ENCODE assay signal across 15 mouse cellular contexts in genomic region chr12:31306075-31306675, GRCm38 (mm10). TPM values are rescaled to one million over a fixed set of nuclear protein-coding genes. Genes with fewer than 3 reads are reported as not detected.
DNase-seq lines count a peak whose midpoint lies in the region; ATAC-seq and TF ChIP-seq lines count a peak whose summit lies in the region.
"Had no signal": no experiment of that assay in that cellular context is flagged by ENCODE, and none has a peak within 500 bp of the region (broad histone marks: within the 10 kb centered on the region; RNA-seq: fewer than 3 reads in every experiment).

No protein-coding gene starts in this region.

- no peak for ATAC-seq in heart, embryonic 13.5 days (ENCODE audit: extremely low read depth, insufficient number of reproducible peaks, low FRiP score, low TSS enrichment)
- ATAC-seq in lung, postnatal 0 days: no peak
- ATAC-seq: intestine, postnatal 0 days had no signal

- peak; percentile 41 to 42 for DNase-seq in cerebellum, postnatal 10 days
- no peak for DNase-seq in cerebellum, adult 2 months
- no peak for DNase-seq in heart, postnatal 4 days
- peak; percentile 30 for DNase-seq in lung, postnatal 14 days
- DNase-seq in lung, postnatal 0 days (ENCODE audit: low spot score): no peak
- peak; percentile 65 for DNase-seq in brain, adult 2 months (ENCODE audit: low read depth, low spot score)
- no peak for DNase-seq in thymus, postnatal 0 days (ENCODE audit: low spot score)
- DNase-seq: thymus, postnatal 36 days had no signal

- H3K27me3 ChIP-seq in cerebellum, adult 2 months (ENCODE audit: control insufficient read depth, insufficient read depth, low read length): no peaks in the 10 kb centered on the region
- no peaks in the 10 kb centered on the region for H3K27me3 ChIP-seq in heart, embryonic 13.5 days (replicated peaks)
- H3K27me3 ChIP-seq in lung, postnatal 0 days (replicated peaks; ENCODE audit: insufficient read depth, low read length): no peaks in the 10 kb centered on the region
- H3K27me3 ChIP-seq: embryonic facial prominence, embryonic 13.5 days; midbrain, embryonic 12.5 days; neural tube, embryonic 12.5 days had no signal

- no peak overlapping the region for H3K9ac ChIP-seq in heart, embryonic 13.5 days
- no peak overlapping the region for H3K9ac ChIP-seq in lung, postnatal 0 days (replicated peaks; ENCODE audit: low read depth)
- H3K9ac ChIP-seq: embryonic facial prominence, embryonic 13.5 days; midbrain, embryonic 12.5 days; neural tube, embryonic 12.5 days had no signal

- TF ChIP-seq CTCF in cerebellum, adult 2 months (IDR thresholded peaks at IDR 0.05; ENCODE audit: borderline replicate concordance, insufficient read depth, low read depth, low read length): no peak
- no peak for TF ChIP-seq CTCF in lung, postnatal 0 days (IDR thresholded peaks at IDR 0.05)

- no peaks in the 10 kb centered on the region for H3K9me3 ChIP-seq in heart, embryonic 13.5 days
- no peaks in the 10 kb centered on the region for H3K9me3 ChIP-seq in lung, postnatal 0 days (ENCODE audit: low read length)
- H3K9me3 ChIP-seq: embryonic facial prominence, embryonic 13.5 days; hindbrain, embryonic 10.5 days; midbrain, embryonic 12.5 days; neural tube, embryonic 12.5 days had no signal

- H3K4me3 ChIP-seq in cerebellum, adult 2 months (replicated peaks; ENCODE audit: insufficient read depth, low read depth, low read length): no peak overlapping the region
- H3K4me3 ChIP-seq in heart, embryonic 13.5 days: no peak overlapping the region
- no peak overlapping the region for H3K4me3 ChIP-seq in lung, postnatal 0 days (ENCODE audit: low read depth, low read length)
- H3K4me3 ChIP-seq: embryonic facial prominence, embryonic 13.5 days; hindbrain, embryonic 10.5 days; midbrain, embryonic 12.5 days; neural tube, embryonic 12.5 days had no signal

- H3K4me1 ChIP-seq in cerebellum, adult 2 months (ENCODE audit: control insufficient read depth, insufficient read depth, low read length): peaks cover 9% of the 10 kb centered on the region; the same call in 1 of the 2 replicates
- H3K4me1 ChIP-seq in heart, embryonic 13.5 days: peaks cover 45% of the 10 kb centered on the region
- H3K4me1 ChIP-seq in lung, postnatal 0 days (ENCODE audit: insufficient read depth, low read depth, low read length): peaks cover 3% of the 10 kb centered on the region; the same call in 1 of the 2 replicates
- H3K4me1 ChIP-seq: midbrain, embryonic 12.5 days; neural tube, embryonic 12.5 days had no signal

- TF ChIP-seq EP300 in lung, postnatal 0 days (IDR thresholded peaks at IDR 0.05): no peak

- H3K4me2 ChIP-seq in heart, embryonic 13.5 days: no peak overlapping the region
- no peak overlapping the region for H3K4me2 ChIP-seq in lung, postnatal 0 days (replicated peaks; ENCODE audit: low read depth, low read length)
- H3K4me2 ChIP-seq: embryonic facial prominence, embryonic 13.5 days; midbrain, embryonic 12.5 days; neural tube, embryonic 12.5 days had no signal

- TF ChIP-seq POLR2A in cerebellum, adult 2 months (IDR thresholded peaks at IDR 0.05; ENCODE audit: borderline replicate concordance, insufficient read depth, low read length): no peak

- peaks cover 100% of the 10 kb centered on the region for H3K36me3 ChIP-seq in heart, embryonic 13.5 days
- peaks cover 43% of the 10 kb centered on the region for H3K36me3 ChIP-seq in lung, postnatal 0 days (ENCODE audit: insufficient read depth, low read length)
- H3K36me3 ChIP-seq: midbrain, embryonic 12.5 days; neural tube, embryonic 12.5 days had no signal

- no peak overlapping the region for H3K27ac ChIP-seq in cerebellum, adult 2 months (ENCODE audit: insufficient read depth, low read length)
- peak overlapping the region; percentile 68 for H3K27ac ChIP-seq in heart, embryonic 13.5 days (replicated peaks)
- H3K27ac ChIP-seq in lung, postnatal 0 days (ENCODE audit: low read length): no peak overlapping the region
- H3K27ac ChIP-seq: embryonic facial prominence, embryonic 13.5 days; hindbrain, embryonic 10.5 days; midbrain, embryonic 12.5 days; neural tube, embryonic 12.5 days had no signal

- WGBS in cerebellum, adult 2 months: 70% methylated on average over 5 of the region's 5 CpGs
- WGBS in heart, embryonic 13.5 days: 32% methylated on average over 5 of the region's 5 CpGs
- 45% methylated on average over 5 of the region's 5 CpGs for WGBS in lung, postnatal 0 days

RNA-seq across cellular contexts. Expression of gene Lamb1, which starts 41.1 kb away (rescaled TPM):
- 10.6 and 13.2 TPM in 2 replicates for polyA plus RNA-seq in cerebellum, adult 2 months (2012; rRNA removed)
- polyA plus RNA-seq in heart, embryonic 13.5 days (2015; fragmentation: Nextera tagmentation; extraction: Ambion mirVana): 90.6 and 91.3 TPM in 2 replicates
- total RNA-seq in heart, postnatal 4 days (2021): 100 to 1,000 TPM; 266 to 279 TPM
- 54.8 and 56.0 TPM in 2 replicates for polyA plus RNA-seq in lung, postnatal 0 days (2015; fragmentation: Nextera tagmentation; extraction: Ambion mirVana)
- 13.6 and 14.0 TPM in 2 replicates for polyA plus RNA-seq in thymus, postnatal 0 days (2015; fragmentation: Nextera tagmentation; extraction: Ambion mirVana)
- total RNA-seq: MEL had no signal

RNA-seq across cellular contexts. Expression of gene Dld, which starts 45.1 kb away (rescaled TPM):
- polyA plus RNA-seq in cerebellum, adult 2 months (2012; rRNA removed): 109 and 111 TPM in 2 replicates
- 179 and 190 TPM in 2 replicates for polyA plus RNA-seq in heart, embryonic 13.5 days (2015; fragmentation: Nextera tagmentation; extraction: Ambion mirVana)
- total RNA-seq in heart, postnatal 4 days (2021): 100 to 1,000 TPM; 309 to 328 TPM
- 71.4 and 75.2 TPM in 2 replicates for polyA plus RNA-seq in lung, postnatal 0 days (2015; fragmentation: Nextera tagmentation; extraction: Ambion mirVana)
- polyA plus RNA-seq in thymus, postnatal 0 days (2015; fragmentation: Nextera tagmentation; extraction: Ambion mirVana): 115 and 117 TPM in 2 replicates

Comparison
In these comparisons a context has a peak if more than half of its experiments do, and no peak if none do; other contexts are left out.
1. DNase-seq: peak in cerebellum, postnatal 10 days (2 of 2), lung, postnatal 14 days (single experiment) and brain, adult 2 months (single experiment); none in cerebellum, adult 2 months (0 of 2), heart, postnatal 4 days (single experiment), lung, postnatal 0 days (single experiment) and thymus, postnatal 0 days (single experiment).